Mouse (Mus musculus) cerebellum, adult 2 months (tissue): ENCODE data around the gene Omp.

Source experiments
- CTCF ChIP-seq: fragments of 200-500 bp; IDR thresholded peaks from 2 replicates; pipeline ENCODE4 v1.5.1; 2011; ENCODE audit warnings: low read depth, mild to moderate bottlenecking, control low read depth, low read length, moderate library complexity, borderline replicate concordance; ENCODE audit not compliant: insufficient read depth
- POLR2A ChIP-seq: fragments of 200-500 bp; IDR thresholded peaks from 2 replicates; pipeline ENCODE4 v1.6.1; 2011; ENCODE audit warnings: low read length, control low read depth, borderline replicate concordance; ENCODE audit not compliant: insufficient read depth

- TF ChIP-seq CTCF = peak; percentile 47; the same call in 1 of the 2 replicates
- no peak for TF ChIP-seq POLR2A
Observed at GRCm38 (mm10) chr7:98191571-98192250, 46.4 kb upstream of the Omp start.
